Mouse (Mus musculus) lung, embryonic 15.5 days (tissue): Measurements from ENCODE around the gene Lhx9. TPM values are rescaled to one million over a fixed set of nuclear protein-coding genes. Genes with fewer than 3 reads are reported as not detected.
A peak's percentile ranks its signal among the peaks of the same experiment; 100 is the strongest.

Experiments
- ATAC-seq: fragments of 200-750 bp; cut with Nextera tagmentation; 2 replicates; pipeline ENCODE4 v1.8.0; 2017; ENCODE audit warnings: moderate number of reproducible peaks, borderline replicate concordance; ENCODE audit not compliant: low FRiP score, low TSS enrichment; ENCODE audit errors: extremely low read depth
- H3K27ac ChIP-seq: fragments of 300-500 bp; sonication (generic); 2 replicates; pipeline ENCODE4 v1.5.1; 2015; ENCODE audit warnings: moderate library complexity, mild to moderate bottlenecking, inconsistent platforms
- H3K27me3 ChIP-seq: fragments of 300-500 bp; sonication (generic); 2 replicates; pipeline ENCODE4 v1.6.1; 2015; ENCODE audit warnings: inconsistent platforms
- H3K36me3 ChIP-seq: fragments of 300-500 bp; sonication (generic); 2 replicates; pipeline ENCODE4 v1.6.1; 2015; ENCODE audit warnings: inconsistent platforms
- H3K4me1 ChIP-seq: fragments of 300-500 bp; sonication (generic); 2 replicates; pipeline ENCODE4 v1.6.1; 2015; ENCODE audit warnings: inconsistent platforms
- H3K4me2 ChIP-seq: fragments of 300-500 bp; sonication (generic); 2 replicates; pipeline ENCODE4 v1.6.1; 2015; ENCODE audit warnings: inconsistent platforms, mild to moderate bottlenecking, moderate library complexity
- H3K4me3 ChIP-seq: fragments of 300-500 bp; sonication (generic); 2 replicates; pipeline ENCODE4 v1.5.1; 2015; ENCODE audit warnings: mild to moderate bottlenecking, inconsistent platforms
- H3K9ac ChIP-seq: fragments of 300-500 bp; sonication (generic); 2 replicates; pipeline ENCODE4 v1.6.1; 2015; ENCODE audit warnings: inconsistent platforms
- H3K9me3 ChIP-seq: fragments of 300-500 bp; sonication (generic); 2 replicates; pipeline ENCODE4 v1.6.1; 2016; ENCODE audit warnings: inconsistent platforms
- WGBS: fragments of 180-500 bp; shearing (Covaris S2); methylation state at CpG from one replicate; pipeline ENCODE4 v1.1.7; 2015; 5-methylcytosine and 5-hydroxymethylcytosine counted together
- polyA plus RNA-seq: library from polyadenylated mRNA; unstranded; fragments of >200 nt; fragmentation: Nextera tagmentation; extraction: Ambion mirVana; gene quantifications from 2 replicates; pipeline ENCODE4 v1.2.1, GENCODE M21; 2015

Lhx9 gene
- polyA plus RNA-seq, 1 experiment from 2014 or later, result not detected

GRCm38 (mm10) chr1:138837786-138838743 lies 10.3 kb downstream of the Lhx9 start:
- no peak for ATAC-seq
- no peaks in the 10 kb centered on the region for H3K9me3 ChIP-seq
- no peak overlapping the region for H3K27ac ChIP-seq
- peaks cover 100% of the 10 kb centered on the region for H3K27me3 ChIP-seq
- H3K4me3 ChIP-seq, result no peak overlapping the region
- no peak overlapping the region for H3K9ac ChIP-seq
- peaks cover 11% of the 10 kb centered on the region for H3K4me1 ChIP-seq
- H3K36me3 ChIP-seq, result no peaks in the 10 kb centered on the region
- H3K4me2 ChIP-seq, result 0 out of 2 replicates have a peak overlapping the region, but pooled peaks have one; percentile 9
- WGBS, result 21% methylated on average over 27 of the region's 27 CpGs

DNA sequence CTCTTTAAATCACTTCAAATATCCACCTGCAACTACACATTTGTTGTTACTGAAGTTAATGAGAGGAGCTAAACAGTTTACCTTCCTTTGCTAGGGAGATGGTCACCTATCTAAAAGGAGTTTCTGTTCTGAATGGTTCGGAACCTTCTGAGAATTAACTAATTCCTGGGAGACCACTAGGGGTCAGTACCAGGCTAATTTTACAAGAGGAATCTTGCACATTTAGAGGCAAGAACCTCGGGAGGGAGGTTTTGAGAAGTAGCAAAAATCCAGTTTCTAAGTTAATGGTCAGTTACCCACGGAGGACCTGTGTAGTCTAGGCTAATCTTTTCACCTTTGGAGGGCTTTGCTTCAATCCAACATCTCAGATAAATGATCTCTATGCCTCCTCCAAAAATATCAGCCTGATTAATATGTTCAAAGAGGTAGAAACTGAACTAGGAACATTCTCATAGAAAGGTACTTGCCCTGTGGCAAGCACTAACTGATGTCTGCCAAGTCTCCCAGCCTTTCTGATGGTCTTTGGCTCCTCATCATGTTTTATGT lies 12.9 kb downstream of the Lhx9 start:
- Histone ChIP-seq H3K36me3 (no peaks in the 10 kb centered on the region), H3K27ac (no peak overlapping the region), H3K4me2 (no peak overlapping the region), H3K9me3 (no peaks in the 10 kb centered on the region), H3K4me3 (no peak overlapping the region), H3K9ac (no peak overlapping the region), H3K27me3 (peaks cover 96% of the 10 kb centered on the region), H3K4me1 (no peaks in the 10 kb centered on the region)
- 0% methylated on average over 3 of the region's 3 CpGs for WGBS
- no peak for ATAC-seq

GRCm38 (mm10) chr1:138831309-138831708 lies 17.1 kb downstream of the Lhx9 start:
- peaks cover 73% of the 10 kb centered on the region for H3K27me3 ChIP-seq
- no peak overlapping the region for H3K9ac ChIP-seq
- H3K4me2 ChIP-seq, result peak overlapping the region; percentile 54
- WGBS, result 1% methylated on average over 16 of the region's 16 CpGs
- no peaks in the 10 kb centered on the region for H3K9me3 ChIP-seq
- H3K36me3 ChIP-seq, result no peaks in the 10 kb centered on the region
- ATAC-seq, result no peak
- H3K4me3 ChIP-seq, result peak overlapping the region; percentile 26
- H3K4me1 ChIP-seq, result 0 out of 2 replicates have a peak, but pooled peaks cover 3% of the 10 kb centered on the region
- H3K27ac ChIP-seq, result no peak overlapping the region

DNA sequence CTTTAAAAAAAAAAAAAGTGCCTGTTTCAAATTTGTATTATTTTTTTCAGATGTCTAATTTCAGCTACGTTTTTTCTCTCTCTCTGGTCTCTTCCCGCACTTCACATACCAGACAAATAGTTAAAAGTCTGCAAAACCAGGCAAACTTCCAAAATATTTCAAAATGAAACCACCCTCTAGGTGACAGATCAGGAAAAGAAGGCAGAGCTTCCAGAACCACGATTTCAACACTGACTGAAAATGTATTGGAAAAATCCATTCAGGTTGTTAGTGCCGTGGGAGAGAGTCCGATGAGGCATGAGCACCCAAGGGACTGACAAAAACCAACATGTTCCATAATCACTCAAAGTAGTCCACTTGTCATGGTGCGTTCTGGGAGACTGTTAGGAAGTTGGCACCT lies 21.5 kb downstream of the Lhx9 start:
- 38% methylated on average over 6 of the region's 6 CpGs for WGBS
- H3K36me3 ChIP-seq, result no peaks in the 10 kb centered on the region
- H3K4me3 ChIP-seq, result no peak overlapping the region
- no peaks in the 10 kb centered on the region for H3K9me3 ChIP-seq
- no peak for ATAC-seq
- H3K27me3 ChIP-seq, result peaks cover 34% of the 10 kb centered on the region
- H3K27ac ChIP-seq, result no peak overlapping the region
- H3K9ac ChIP-seq, result no peak overlapping the region
- H3K4me2 ChIP-seq, result no peak overlapping the region
- H3K4me1 ChIP-seq, result 0 out of 2 replicates have a peak, but pooled peaks cover 3% of the 10 kb centered on the region

- Histone ChIP-seq H3K4me3 (no peak overlapping the region), H3K9ac (no peak overlapping the region), H3K9me3 (no peaks in the 10 kb centered on the region), H3K4me1 (0 out of 2 replicates have a peak, but pooled peaks cover 3% of the 10 kb centered on the region), H3K27ac (no peak overlapping the region), H3K27me3 (peaks cover 12% of the 10 kb centered on the region; the same call in 1 of the 2 replicates), H3K4me2 (no peak overlapping the region), H3K36me3 (no peaks in the 10 kb centered on the region)
- 100% methylated on average over 1 of the region's 1 CpGs for WGBS
- ATAC-seq, result peak; percentile 23
These were observed 25.4 kb downstream of the Lhx9 start for GRCm38 (mm10) chr1:138822985-138823322.

- Histone ChIP-seq H3K9me3 (no peaks in the 10 kb centered on the region), H3K27ac (no peak overlapping the region), H3K4me3 (no peak overlapping the region), H3K4me1 (0 out of 2 replicates have a peak, but pooled peaks cover 3% of the 10 kb centered on the region), H3K9ac (no peak overlapping the region), H3K27me3 (peaks cover 9% of the 10 kb centered on the region; the same call in 1 of the 2 replicates), H3K36me3 (no peaks in the 10 kb centered on the region), H3K4me2 (no peak overlapping the region)
- ATAC-seq, result peak; percentile 23
- 85% methylated on average over 7 of the region's 7 CpGs for WGBS
These were observed 26.0 kb downstream of the Lhx9 start for GRCm38 (mm10) chr1:138822255-138822984.

GRCm38 (mm10) chr1:138801732-138802131 lies 46.6 kb downstream of the Lhx9 start:
- Histone ChIP-seq H3K9me3 (no peaks in the 10 kb centered on the region), H3K36me3 (no peaks in the 10 kb centered on the region), H3K4me2 (no peak overlapping the region), H3K4me3 (no peak overlapping the region), H3K27me3 (no peaks in the 10 kb centered on the region), H3K27ac (no peak overlapping the region), H3K4me1 (no peaks in the 10 kb centered on the region), H3K9ac (no peak overlapping the region)
- no peak for ATAC-seq
- 21% methylated on average over 3 of the region's 3 CpGs for WGBS

- 55% methylated on average over 3 of the region's 3 CpGs for WGBS
- H3K36me3 ChIP-seq, result no peaks in the 10 kb centered on the region
- no peak overlapping the region for H3K4me3 ChIP-seq
- no peaks in the 10 kb centered on the region for H3K9me3 ChIP-seq
- H3K4me1 ChIP-seq, result no peaks in the 10 kb centered on the region
- H3K27ac ChIP-seq, result no peak overlapping the region
- no peak overlapping the region for H3K9ac ChIP-seq
- H3K4me2 ChIP-seq, result no peak overlapping the region
- ATAC-seq, result no peak
- H3K27me3 ChIP-seq, result no peaks in the 10 kb centered on the region
These were observed 47.1 kb downstream of the Lhx9 start for GRCm38 (mm10) chr1:138801296-138801695.

DNA sequence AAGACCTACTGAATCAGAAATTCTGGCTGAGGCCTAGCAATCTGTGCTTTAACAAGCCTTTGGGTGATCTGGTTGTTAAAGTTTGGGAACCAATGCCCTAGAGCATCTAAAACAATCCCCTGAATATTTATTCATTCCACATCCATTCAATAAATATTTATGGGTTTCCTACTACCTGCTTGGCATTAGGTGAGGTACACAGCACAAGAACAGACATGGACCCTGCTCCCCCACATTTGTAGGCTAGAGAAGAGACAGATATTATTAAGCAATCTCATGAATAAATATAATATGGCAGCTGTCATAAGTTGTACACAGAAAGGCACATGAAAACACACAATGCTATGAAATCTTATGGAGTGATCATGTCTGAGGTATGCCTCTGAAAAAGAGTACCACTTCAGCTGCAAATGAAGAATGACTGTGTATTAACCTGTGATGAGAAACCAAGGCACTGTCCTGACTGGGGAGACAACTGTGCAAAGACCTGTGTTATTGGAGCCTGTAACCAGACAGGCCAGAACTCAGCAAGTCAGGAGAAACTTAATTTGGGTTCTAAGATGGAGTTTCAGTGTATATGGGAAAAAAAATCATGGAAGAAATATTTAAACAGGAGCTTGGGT lies 48.6 kb downstream of the Lhx9 start:
- ATAC-seq, result no peak
- H3K36me3 ChIP-seq, result no peaks in the 10 kb centered on the region
- no peaks in the 10 kb centered on the region for H3K4me1 ChIP-seq
- no peaks in the 10 kb centered on the region for H3K27me3 ChIP-seq
- H3K9me3 ChIP-seq, result no peaks in the 10 kb centered on the region
- no peak overlapping the region for H3K4me3 ChIP-seq
- H3K9ac ChIP-seq, result no peak overlapping the region
- H3K27ac ChIP-seq, result no peak overlapping the region
- no peak overlapping the region for H3K4me2 ChIP-seq

- Histone ChIP-seq H3K36me3 (no peaks in the 10 kb centered on the region), H3K9me3 (no peaks in the 10 kb centered on the region), H3K4me1 (no peaks in the 10 kb centered on the region), H3K9ac (no peak overlapping the region), H3K4me2 (no peak overlapping the region), H3K27ac (no peak overlapping the region), H3K4me3 (no peak overlapping the region), H3K27me3 (no peaks in the 10 kb centered on the region)
- 79% methylated on average over 5 of the region's 5 CpGs for WGBS
- ATAC-seq, result no peak
These were observed 50.3 kb downstream of the Lhx9 start for GRCm38 (mm10) chr1:138798110-138798509.

DNA sequence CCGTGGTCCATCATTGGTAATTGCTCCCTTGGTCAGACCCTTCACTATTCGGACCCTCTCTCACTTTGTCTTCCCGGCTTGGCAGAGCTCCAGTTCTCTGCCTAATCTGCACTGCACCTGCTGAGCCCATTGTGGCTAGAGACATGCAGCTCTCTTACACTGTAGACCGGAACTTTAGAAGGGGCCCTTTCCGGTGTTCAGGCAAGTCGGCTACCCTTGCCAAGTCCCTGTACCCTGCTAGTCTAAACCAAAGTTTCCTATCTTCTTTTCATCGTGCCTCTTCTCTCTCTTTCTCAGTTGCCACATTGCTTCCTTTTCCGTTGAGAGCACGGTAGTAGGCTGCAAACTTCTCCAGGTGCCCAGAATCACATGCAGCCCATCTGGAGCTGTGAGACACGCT lies 62.5 kb downstream of the Lhx9 start:
- H3K9ac ChIP-seq, result no peak overlapping the region
- H3K36me3 ChIP-seq, result no peaks in the 10 kb centered on the region
- no peaks in the 10 kb centered on the region for H3K27me3 ChIP-seq
- WGBS, result 67% methylated on average over 10 of the region's 10 CpGs
- no peak overlapping the region for H3K4me2 ChIP-seq
- H3K27ac ChIP-seq, result no peak overlapping the region
- no peaks in the 10 kb centered on the region for H3K4me1 ChIP-seq
- no peak for ATAC-seq
- no peak overlapping the region for H3K4me3 ChIP-seq
- no peaks in the 10 kb centered on the region for H3K9me3 ChIP-seq
